In genomic region chr14:57663630-57664029, GRCm38 (mm10) we compare ENCODE assay signal across 8 mouse cellular contexts. TPM values are rescaled to one million over a fixed set of nuclear protein-coding genes. Genes with fewer than 3 reads are reported as not detected.
DNase-seq lines count a peak whose midpoint lies in the region; ATAC-seq and TF ChIP-seq lines count a peak whose summit lies in the region.

No protein-coding gene starts in this region.

- peak; percentile 26 for DNase-seq in A20 (ENCODE audit: low read depth, low spot score)
- DNase-seq in forebrain, embryonic 14.5 days (ENCODE audit: low spot score): no peak
- DNase-seq in liver, embryonic 14.5 days (ENCODE audit: low read depth in 3 of 3, low spot score in 3 of 3): no peak
- DNase-seq in thymus, postnatal 36 days: no peak
- DNase-seq in adrenal gland, adult 8-10 months: no peak

- H3K36me3 ChIP-seq in erythroblast, embryonic 14.5 days (ENCODE audit: control insufficient read depth): peaks cover 27% of the 10 kb centered on the region
- H3K36me3 ChIP-seq in forebrain, embryonic 14.5 days (ENCODE audit: control insufficient read depth, insufficient read depth, low read length): no peaks in the 10 kb centered on the region
- H3K36me3 ChIP-seq in liver, embryonic 14.5 days (replicated peaks; ENCODE audit: control insufficient read depth, insufficient read depth, low read depth): no peaks in the 10 kb centered on the region

- H3K27ac ChIP-seq in forebrain, embryonic 14.5 days (ENCODE audit: low read depth, low read length): no peak overlapping the region
- H3K27ac ChIP-seq in liver, embryonic 14.5 days: no peak overlapping the region

- peak overlapping the region; percentile 63 for H3K4me2 ChIP-seq in forebrain, embryonic 14.5 days (ENCODE audit: low read length)
- H3K4me2 ChIP-seq in liver, embryonic 14.5 days (ENCODE audit: low read depth): peak overlapping the region; percentile 66

- TF ChIP-seq EP300 in liver, embryonic 14.5 days (IDR thresholded peaks at IDR 0.05; ENCODE audit: low read depth): no peak

- no peak overlapping the region for H3K9ac ChIP-seq in forebrain, embryonic 14.5 days (ENCODE audit: low read length)
- H3K9ac ChIP-seq in liver, embryonic 14.5 days (replicated peaks): peak overlapping the region; percentile 72

- H3K9me3 ChIP-seq in erythroblast, embryonic 14.5 days (ENCODE audit: control insufficient read depth, low read length): no peaks in the 10 kb centered on the region
- no peaks in the 10 kb centered on the region for H3K9me3 ChIP-seq in forebrain, embryonic 14.5 days (replicated peaks; ENCODE audit: control insufficient read depth, low read length)
- H3K9me3 ChIP-seq in liver, embryonic 14.5 days (ENCODE audit: control insufficient read depth, low read length): no peaks in the 10 kb centered on the region

- peak overlapping the region; percentile 68 for H3K4me3 ChIP-seq in erythroblast, embryonic 14.5 days (replicated peaks)
- peak overlapping the region; percentile 80 for H3K4me3 ChIP-seq in forebrain, embryonic 14.5 days (ENCODE audit: low read depth, low read length)
- peak overlapping the region; percentile 82 to 97 for H3K4me3 ChIP-seq in liver, embryonic 14.5 days (ENCODE audit: insufficient read depth in 1 of 2, low read depth in 2 of 2, low read length in 2 of 2)

- 35% methylated on average over 1 of the region's 1 CpGs for WGBS in forebrain, embryonic 14.5 days
- 14% methylated on average over 1 of the region's 1 CpGs for WGBS in liver, embryonic 14.5 days (ENCODE audit: insufficient replicate concordance)

- H3K27me3 ChIP-seq in erythroblast, embryonic 14.5 days (ENCODE audit: control insufficient read depth): no peaks in the 10 kb centered on the region
- H3K27me3 ChIP-seq in forebrain, embryonic 14.5 days (replicated peaks; ENCODE audit: control insufficient read depth, insufficient read depth, low read length): no peaks in the 10 kb centered on the region
- no peaks in the 10 kb centered on the region for H3K27me3 ChIP-seq in liver, embryonic 14.5 days (ENCODE audit: control insufficient read depth, insufficient read depth, low read length)

- H3K4me1 ChIP-seq in erythroblast, embryonic 14.5 days (ENCODE audit: control insufficient read depth): peaks cover 50% of the 10 kb centered on the region
- 0 out of 2 replicates have a peak, but pooled peaks cover 8% of the 10 kb centered on the region for H3K4me1 ChIP-seq in forebrain, embryonic 14.5 days (ENCODE audit: control insufficient read depth, insufficient read depth, low read length)
- H3K4me1 ChIP-seq in liver, embryonic 14.5 days (replicated peaks; ENCODE audit: control insufficient read depth in 2 of 2, insufficient read depth in 2 of 2, low read length in 1 of 2): peaks cover 9% of the 10 kb centered on the region in 2 experiments

- TF ChIP-seq CTCF in liver, embryonic 14.5 days (IDR thresholded peaks at IDR 0.05; ENCODE audit: low read depth): no peak

- ATAC-seq in erythroblast, adult 5-6 weeks (replicated peaks; ENCODE audit: low FRiP score, poor library complexity, severe bottlenecking): no peak
- no peak for ATAC-seq in forebrain, embryonic 14.5 days
- ATAC-seq in liver, embryonic 14.5 days (ENCODE audit: insufficient read depth): no peak
- no peak for ATAC-seq in granulocyte monocyte progenitor cell, adult 5-6 weeks (replicated peaks; ENCODE audit: poor library complexity, severe bottlenecking)

RNA-seq across cellular contexts. Expression of gene Xpo4, which starts 1.6 kb away (rescaled TPM):
- 0.42 and 0.72 TPM in 2 replicates for polyA plus RNA-seq in erythroblast, embryonic 14.5 days (2012)
- total RNA-seq in erythroblast, adult 5-6 weeks (2015; ENCODE audit: low replicate concordance): 13.1 and 15.7 TPM in 2 replicates
- total RNA-seq in erythroblast, adult 5-6 weeks (2017; ENCODE audit: low replicate concordance): 26.1 and 51.7 TPM in 2 replicates
- polyA plus RNA-seq in forebrain, embryonic 14.5 days (2014; fragmentation: Nextera tagmentation; extraction: Ambion mirVana): 13.7 and 16.1 TPM in 2 replicates
- 5.1 and 6.8 TPM in 2 replicates for polyA plus RNA-seq in liver, embryonic 14.5 days (2012; rRNA removed)
- polyA plus RNA-seq in liver, embryonic 14.5 days (2014; fragmentation: Nextera tagmentation; extraction: Ambion mirVana): 14.5 and 17.5 TPM in 2 replicates
- 23.6 and 30.4 TPM in 2 replicates for total RNA-seq in granulocyte monocyte progenitor cell, adult 5-6 weeks (2014; fragmentation: Nextera tagmentation)
- total RNA-seq in granulocyte monocyte progenitor cell, adult 5-6 weeks (2017): 39.3 and 41.7 TPM in 2 replicates
- 10 to 100 TPM; 35.7 to 45.2 (median 38.1) TPM for total RNA-seq in adrenal gland, adult 8-10 months (2022)
